Mouse (Mus musculus): ENCODE data around the gene Ncs1.

Ncs1 gene

GRCm38 (mm10) chr2:31296395-31296794 lies 50.8 kb downstream of the Ncs1 start:
- H3K4me1 ChIP-seq (replicated peaks; ENCODE audit: low read depth, low read length): peaks cover 75% of the 10 kb centered on the region
- no peak overlapping the region for H3K4me3 ChIP-seq (replicated peaks; ENCODE audit: low read length)
- no peaks in the 10 kb centered on the region for H3K36me3 ChIP-seq (ENCODE audit: insufficient read depth, low read length)
- H3K9me3 ChIP-seq (ENCODE audit: low read length): no peaks in the 10 kb centered on the region
- no peaks in the 10 kb centered on the region for H3K27me3 ChIP-seq (ENCODE audit: insufficient read depth, low read length)
- TF ChIP-seq NANOG (IDR thresholded peaks at IDR 0.05; ENCODE audit: borderline replicate concordance, low read length) (no peak), POU5F1 (IDR thresholded peaks at IDR 0.05; ENCODE audit: borderline replicate concordance, low read length) (no peak), CTCF (conservative IDR thresholded peaks at IDR 0.05; ENCODE audit: low read length) (no peak)

GRCm38 (mm10) chr2:31297602-31298268 lies 52.1 kb downstream of the Ncs1 start:
- Histone ChIP-seq H3K36me3 (ENCODE audit: insufficient read depth, low read length) (no peaks in the 10 kb centered on the region), H3K4me1 (replicated peaks; ENCODE audit: low read depth, low read length) (peaks cover 65% of the 10 kb centered on the region), H3K9me3 (ENCODE audit: low read length) (no peaks in the 10 kb centered on the region), H3K27me3 (ENCODE audit: insufficient read depth, low read length) (no peaks in the 10 kb centered on the region), H3K4me3 (replicated peaks; ENCODE audit: low read length) (peak overlapping the region; percentile 65)
- no peak for TF ChIP-seq NANOG (IDR thresholded peaks at IDR 0.05; ENCODE audit: borderline replicate concordance, low read length)
- TF ChIP-seq POU5F1 (IDR thresholded peaks at IDR 0.05; ENCODE audit: borderline replicate concordance, low read length): no peak
- TF ChIP-seq CTCF (conservative IDR thresholded peaks at IDR 0.05; ENCODE audit: low read length): no peak

- H3K4me3 ChIP-seq (replicated peaks; ENCODE audit: low read length): 0 out of 2 replicates have a peak overlapping the region, but pooled peaks have one; percentile 65
- H3K27me3 ChIP-seq (ENCODE audit: insufficient read depth, low read length): no peaks in the 10 kb centered on the region
- no peaks in the 10 kb centered on the region for H3K9me3 ChIP-seq (ENCODE audit: low read length)
- H3K36me3 ChIP-seq (ENCODE audit: insufficient read depth, low read length): no peaks in the 10 kb centered on the region
- H3K4me1 ChIP-seq (replicated peaks; ENCODE audit: low read depth, low read length): peaks cover 62% of the 10 kb centered on the region
- TF ChIP-seq CTCF (conservative IDR thresholded peaks at IDR 0.05; ENCODE audit: low read length): no peak
- TF ChIP-seq NANOG (IDR thresholded peaks at IDR 0.05; ENCODE audit: borderline replicate concordance, low read length): no peak
- no peak for TF ChIP-seq POU5F1 (IDR thresholded peaks at IDR 0.05; ENCODE audit: borderline replicate concordance, low read length)
Measured at GRCm38 (mm10) chr2:31298814-31299213, 53.2 kb downstream of the Ncs1 start.

- Histone ChIP-seq H3K4me1 (replicated peaks; ENCODE audit: low read depth, low read length) (peaks cover 62% of the 10 kb centered on the region), H3K36me3 (ENCODE audit: insufficient read depth, low read length) (no peaks in the 10 kb centered on the region), H3K4me3 (replicated peaks; ENCODE audit: low read length) (no peak overlapping the region), H3K27me3 (ENCODE audit: insufficient read depth, low read length) (no peaks in the 10 kb centered on the region), H3K9me3 (ENCODE audit: low read length) (no peaks in the 10 kb centered on the region)
- peak; percentile 98 for TF ChIP-seq CTCF (conservative IDR thresholded peaks at IDR 0.05; ENCODE audit: low read length)
- no peak for TF ChIP-seq NANOG (IDR thresholded peaks at IDR 0.05; ENCODE audit: borderline replicate concordance, low read length)
- TF ChIP-seq POU5F1 (IDR thresholded peaks at IDR 0.05; ENCODE audit: borderline replicate concordance, low read length): no peak
Measured at GRCm38 (mm10) chr2:31299266-31299665, 53.6 kb downstream of the Ncs1 start.

GRCm38 (mm10) chr2:31299996-31300395 lies 54.4 kb downstream of the Ncs1 start:
- H3K4me3 ChIP-seq (replicated peaks; ENCODE audit: low read length): no peak overlapping the region
- H3K36me3 ChIP-seq (ENCODE audit: insufficient read depth, low read length): no peaks in the 10 kb centered on the region
- no peaks in the 10 kb centered on the region for H3K27me3 ChIP-seq (ENCODE audit: insufficient read depth, low read length)
- no peaks in the 10 kb centered on the region for H3K9me3 ChIP-seq (ENCODE audit: low read length)
- H3K4me1 ChIP-seq (replicated peaks; ENCODE audit: low read depth, low read length): peaks cover 62% of the 10 kb centered on the region
- TF ChIP-seq CTCF (conservative IDR thresholded peaks at IDR 0.05; ENCODE audit: low read length) (no peak), NANOG (IDR thresholded peaks at IDR 0.05; ENCODE audit: borderline replicate concordance, low read length) (no peak), POU5F1 (IDR thresholded peaks at IDR 0.05; ENCODE audit: borderline replicate concordance, low read length) (no peak)

- Histone ChIP-seq H3K36me3 (ENCODE audit: insufficient read depth, low read length) (no peaks in the 10 kb centered on the region), H3K4me3 (replicated peaks; ENCODE audit: low read length) (no peak overlapping the region), H3K4me1 (replicated peaks; ENCODE audit: low read depth, low read length) (peaks cover 54% of the 10 kb centered on the region), H3K27me3 (ENCODE audit: insufficient read depth, low read length) (no peaks in the 10 kb centered on the region), H3K9me3 (ENCODE audit: low read length) (no peaks in the 10 kb centered on the region)
- no peak for TF ChIP-seq CTCF (conservative IDR thresholded peaks at IDR 0.05; ENCODE audit: low read length)
- TF ChIP-seq POU5F1 (IDR thresholded peaks at IDR 0.05; ENCODE audit: borderline replicate concordance, low read length): no peak
- no peak for TF ChIP-seq NANOG (IDR thresholded peaks at IDR 0.05; ENCODE audit: borderline replicate concordance, low read length)
Measured at GRCm38 (mm10) chr2:31303177-31303576, 57.6 kb downstream of the Ncs1 start.

- Histone ChIP-seq H3K36me3 (ENCODE audit: insufficient read depth, low read length) (no peaks in the 10 kb centered on the region), H3K27me3 (ENCODE audit: insufficient read depth, low read length) (peaks cover 2% of the 10 kb centered on the region; the same call in 1 of the 2 replicates), H3K4me1 (replicated peaks; ENCODE audit: low read depth, low read length) (peaks cover 49% of the 10 kb centered on the region), H3K4me3 (replicated peaks; ENCODE audit: low read length) (peak overlapping the region; percentile 74), H3K9me3 (ENCODE audit: low read length) (no peaks in the 10 kb centered on the region)
- TF ChIP-seq CTCF (conservative IDR thresholded peaks at IDR 0.05; ENCODE audit: low read length): no peak
- no peak for TF ChIP-seq NANOG (IDR thresholded peaks at IDR 0.05; ENCODE audit: borderline replicate concordance, low read length)
- no peak for TF ChIP-seq POU5F1 (IDR thresholded peaks at IDR 0.05; ENCODE audit: borderline replicate concordance, low read length)
Measured at GRCm38 (mm10) chr2:31304191-31304590, 58.6 kb downstream of the Ncs1 start.

- Histone ChIP-seq H3K4me3 (replicated peaks; ENCODE audit: low read length) (peak overlapping the region; percentile 74), H3K27me3 (ENCODE audit: insufficient read depth, low read length) (peaks cover 6% of the 10 kb centered on the region), H3K9me3 (ENCODE audit: low read length) (no peaks in the 10 kb centered on the region), H3K4me1 (replicated peaks; ENCODE audit: low read depth, low read length) (peaks cover 51% of the 10 kb centered on the region), H3K36me3 (ENCODE audit: insufficient read depth, low read length) (no peaks in the 10 kb centered on the region)
- no peak for TF ChIP-seq CTCF (conservative IDR thresholded peaks at IDR 0.05; ENCODE audit: low read length)
- TF ChIP-seq NANOG (IDR thresholded peaks at IDR 0.05; ENCODE audit: borderline replicate concordance, low read length): no peak
Measured at GRCm38 (mm10) chr2:31304801-31305665, 59.4 kb downstream of the Ncs1 start.

All from E14TG2a.4 (cell line).